Mouse (Mus musculus): ENCODE results near the gene Lgals3. TPM values are rescaled to one million over a fixed set of nuclear protein-coding genes. Genes with fewer than 3 reads are reported as not detected.

Gene Lgals3
- polyA plus RNA-seq, 1 experiment from 2014 or later = 41.4 TPM

Other genes with a start within 250 kb of the Lgals3 start
- gene Gch1, start 178.3 kb upstream of the Lgals3 start, polyA plus RNA-seq (2015; fragmentation: Nextera tagmentation; extraction: Ambion mirVana) = 3.8 and 4.6 TPM in 2 replicates
- 29.5 and 33.8 TPM in 2 replicates for gene Wdhd1, start 90.9 kb upstream of the Lgals3 start, polyA plus RNA-seq (2015; fragmentation: Nextera tagmentation; extraction: Ambion mirVana)
- 1.8 and 2.2 TPM in 2 replicates for gene Socs4, start 90.8 kb upstream of the Lgals3 start, polyA plus RNA-seq (2015; fragmentation: Nextera tagmentation; extraction: Ambion mirVana)
- 27.0 and 30.9 TPM in 2 replicates for gene Mapk1ip1l, start 69.5 kb upstream of the Lgals3 start, polyA plus RNA-seq (2015; fragmentation: Nextera tagmentation; extraction: Ambion mirVana)
- gene Dlgap5, start 50.7 kb downstream of the Lgals3 start, polyA plus RNA-seq (2015; fragmentation: Nextera tagmentation; extraction: Ambion mirVana) = 43.3 and 49.9 TPM in 2 replicates
- 38.3 and 41.6 TPM in 2 replicates for gene Fbxo34, start 82.7 kb downstream of the Lgals3 start, polyA plus RNA-seq (2015; fragmentation: Nextera tagmentation; extraction: Ambion mirVana)
- 9.4 and 9.7 TPM in 2 replicates for gene Atg14, start 202.9 kb downstream of the Lgals3 start, polyA plus RNA-seq (2015; fragmentation: Nextera tagmentation; extraction: Ambion mirVana)

All from liver, embryonic 16.5 days (tissue).